Mouse (Mus musculus) midbrain, embryonic 16.5 days (tissue): ENCODE data around the gene Ip6k2. TPM values are rescaled to one million over a fixed set of nuclear protein-coding genes. Genes with fewer than 3 reads are reported as not detected.

Source experiments
- ATAC-seq: fragments of 200-750 bp; cut with Nextera tagmentation; 2 replicates; pipeline ENCODE4 v1.8.0; 2017; ENCODE audit warnings: moderate TSS enrichment
- H3K27ac ChIP-seq: fragments of 300-500 bp; sonication (generic); 2 replicates; pipeline ENCODE4 v1.5.1; 2014; ENCODE audit warnings: mild to moderate bottlenecking, low read length, mixed read lengths
- H3K27me3 ChIP-seq: fragments of 300-500 bp; sonication (generic); 2 replicates; pipeline ENCODE4 v1.6.1; 2014; ENCODE audit warnings: low read depth, low read length, mixed read lengths; ENCODE audit not compliant: control insufficient read depth, insufficient read depth
- H3K36me3 ChIP-seq: fragments of 300-500 bp; sonication (generic); 2 replicates; pipeline ENCODE4 v1.6.1; 2014; ENCODE audit warnings: mild to moderate bottlenecking, low read length, moderate library complexity, mixed read lengths; ENCODE audit not compliant: control insufficient read depth, insufficient read depth
- H3K4me1 ChIP-seq: fragments of 300-500 bp; sonication (generic); 2 replicates; pipeline ENCODE4 v1.6.1; 2014; ENCODE audit warnings: mild to moderate bottlenecking, low read length, mixed read lengths; ENCODE audit not compliant: control insufficient read depth, insufficient read depth
- H3K4me2 ChIP-seq: fragments of 300-500 bp; sonication (generic); 2 replicates; pipeline ENCODE4 v1.6.1; 2014; ENCODE audit warnings: mild to moderate bottlenecking, low read length, mixed read lengths
- H3K4me3 ChIP-seq: fragments of 300-500 bp; sonication (generic); 2 replicates; pipeline ENCODE4 v1.5.1; 2014; ENCODE audit warnings: low read depth, mild to moderate bottlenecking, low read length, moderate library complexity, mixed read lengths
- H3K9ac ChIP-seq: fragments of 300-500 bp; sonication (generic); 2 replicates; pipeline ENCODE4 v1.6.1; 2014; ENCODE audit warnings: low read depth, low read length, mixed read lengths
- H3K9me3 ChIP-seq: fragments of 300-500 bp; sonication (generic); replicated peaks from 2 replicates; pipeline ENCODE4 v1.6.1; 2014; ENCODE audit warnings: mild to moderate bottlenecking, low read length, mixed read lengths; ENCODE audit not compliant: control insufficient read depth, poor library complexity, severe bottlenecking
- WGBS: fragments of 180-500 bp; shearing (Covaris S2); extraction: QIAGEN DNeasy Blood & Tissue Kit; methylation state at CpG from one replicate; pipeline ENCODE4 v1.1.7; 2014; 5-methylcytosine and 5-hydroxymethylcytosine counted together
- polyA plus RNA-seq: library from polyadenylated mRNA; unstranded; fragments of >200 nt; fragmentation: Nextera tagmentation; extraction: Ambion mirVana; gene quantifications from 2 replicates; pipeline ENCODE4 v1.2.1, GENCODE M21; 2015

The Ip6k2 gene
- polyA plus RNA-seq, 1 experiment from 2014 or later = 222 TPM

- no peak overlapping the region for H3K4me3 ChIP-seq
- no peaks in the 10 kb centered on the region for H3K9me3 ChIP-seq
- ATAC-seq = no peak
- H3K27ac ChIP-seq = no peak overlapping the region
- 70% methylated on average over 5 of the region's 5 CpGs for WGBS
- H3K4me2 ChIP-seq = no peak overlapping the region
- no peak overlapping the region for H3K9ac ChIP-seq
- H3K4me1 ChIP-seq = peaks cover 4% of the 10 kb centered on the region; the same call in 1 of the 2 replicates
- peaks cover 25% of the 10 kb centered on the region for H3K36me3 ChIP-seq
- H3K27me3 ChIP-seq = no peaks in the 10 kb centered on the region; the same call in 1 of the 2 replicates
These were observed 36.5 kb downstream of the Ip6k2 start for GRCm38 (mm10) chr9:108820077-108820476.

- Histone ChIP-seq H3K4me3 (peak overlapping the region; percentile 77), H3K4me1 (peaks cover 17% of the 10 kb centered on the region), H3K36me3 (peaks cover 14% of the 10 kb centered on the region), H3K27ac (peak overlapping the region; percentile 87), H3K9me3 (no peaks in the 10 kb centered on the region), H3K4me2 (peak overlapping the region; percentile 94), H3K9ac (peak overlapping the region; percentile 61), H3K27me3 (no peaks in the 10 kb centered on the region; the same call in 1 of the 2 replicates)
- 2% methylated on average over 25 of the region's 25 CpGs for WGBS
- ATAC-seq = no peak; the same call in 1 of the 2 replicates
These were observed 40.6 kb downstream of the Ip6k2 start for GRCm38 (mm10) chr9:108824144-108824685.

GRCm38 (mm10) chr9:108824755-108825413, 41.3 kb downstream of the Ip6k2 start:
- ATAC-seq = peak; percentile 92
- H3K4me2 ChIP-seq = peak overlapping the region; percentile 94
- peaks cover 21% of the 10 kb centered on the region for H3K36me3 ChIP-seq
- peaks cover 20% of the 10 kb centered on the region for H3K4me1 ChIP-seq
- WGBS = under 1% methylated on average over 31 of the region's 31 CpGs
- H3K4me3 ChIP-seq = peak overlapping the region; percentile 77
- no peaks in the 10 kb centered on the region; the same call in 1 of the 2 replicates for H3K27me3 ChIP-seq
- peak overlapping the region; percentile 87 for H3K27ac ChIP-seq
- H3K9me3 ChIP-seq = no peaks in the 10 kb centered on the region
- peak overlapping the region; percentile 93 for H3K9ac ChIP-seq

- Histone ChIP-seq H3K27ac (peak within 1 kb of the TSS; percentile 87), H3K9me3 (no peaks in the 10 kb centered on the region)
- WGBS = 2% methylated on average over 52 of the region's 70 CpGs
These were observed 42.5 kb downstream of the Ip6k2 start, which contains the start of gene Celsr3 for GRCm38 (mm10) chr9:108825820-108826699. Gene Celsr3, plus strand, starts transcription at chr9:108826320.

GRCm38 (mm10) chr9:108826700-108827340, 43.2 kb downstream of the Ip6k2 start:
- Histone ChIP-seq H3K27ac (peak overlapping the region; percentile 87), H3K4me1 (peaks cover 39% of the 10 kb centered on the region), H3K4me2 (peak overlapping the region; percentile 94)

More at GRCm38 (mm10) chr9:108825820-108826699, 42.5 kb downstream of the Ip6k2 start, which contains the start of gene Celsr3:
- Histone ChIP-seq H3K4me1 (peaks cover 31% of the 10 kb centered on the region), H3K4me3 (peak within 1 kb of the TSS; percentile 77), H3K36me3 (peaks cover 24% of the 10 kb centered on the region), H3K9ac (peak within 1 kb of the TSS; percentile 93), H3K27me3 (no peaks in the 10 kb centered on the region; the same call in 1 of the 2 replicates), H3K4me2 (peak within 1 kb of the TSS; percentile 94)
- ATAC-seq = peak; percentile 79

GRCm38 (mm10) chr9:108827454-108827853, 43.9 kb downstream of the Ip6k2 start:
- Histone ChIP-seq H3K4me2 (peak overlapping the region; percentile 94), H3K27me3 (no peaks in the 10 kb centered on the region; the same call in 1 of the 2 replicates), H3K9ac (peak overlapping the region; percentile 93), H3K9me3 (no peaks in the 10 kb centered on the region), H3K4me1 (peaks cover 45% of the 10 kb centered on the region), H3K36me3 (peaks cover 33% of the 10 kb centered on the region), H3K4me3 (peak overlapping the region; percentile 77), H3K27ac (no peak overlapping the region)
- no peak for ATAC-seq
- 11% methylated on average over 34 of the region's 34 CpGs for WGBS

More at GRCm38 (mm10) chr9:108826700-108827340, 43.2 kb downstream of the Ip6k2 start:
- 1% methylated on average over 39 of the region's 39 CpGs for WGBS
- ATAC-seq = no peak
- peak overlapping the region; percentile 93 for H3K9ac ChIP-seq
- H3K36me3 ChIP-seq = peaks cover 27% of the 10 kb centered on the region
- no peaks in the 10 kb centered on the region; the same call in 1 of the 2 replicates for H3K27me3 ChIP-seq
- H3K4me3 ChIP-seq = peak overlapping the region; percentile 77
- H3K9me3 ChIP-seq = no peaks in the 10 kb centered on the region

- Histone ChIP-seq H3K4me2 (peak overlapping the region; percentile 94), H3K27ac (no peak overlapping the region), H3K36me3 (peaks cover 36% of the 10 kb centered on the region), H3K9me3 (no peaks in the 10 kb centered on the region), H3K27me3 (no peaks in the 10 kb centered on the region; the same call in 1 of the 2 replicates), H3K4me1 (peaks cover 48% of the 10 kb centered on the region), H3K4me3 (peak overlapping the region; percentile 77; the same call in 1 of the 2 replicates), H3K9ac (peak overlapping the region; percentile 93)
- 75% methylated on average over 18 of the region's 18 CpGs for WGBS
- ATAC-seq = no peak
These were observed 44.3 kb downstream of the Ip6k2 start for GRCm38 (mm10) chr9:108827906-108828305.

- Histone ChIP-seq H3K27ac (no peak overlapping the region), H3K27me3 (no peaks in the 10 kb centered on the region; the same call in 1 of the 2 replicates), H3K9me3 (no peaks in the 10 kb centered on the region), H3K4me1 (peaks cover 45% of the 10 kb centered on the region), H3K4me3 (peak overlapping the region; percentile 24), H3K36me3 (peaks cover 67% of the 10 kb centered on the region), H3K9ac (no peak overlapping the region), H3K4me2 (peak overlapping the region; percentile 51)
- 10% methylated on average over 23 of the region's 23 CpGs for WGBS
- no peak for ATAC-seq
These were observed 48.0 kb downstream of the Ip6k2 start for GRCm38 (mm10) chr9:108831637-108832036.
